In genomic region chr17:86383699-86384572, GRCm38 (mm10) we compare ENCODE assay signal across 15 mouse cellular contexts.
DNase-seq lines count a peak whose midpoint lies in the region; ATAC-seq and TF ChIP-seq lines count a peak whose summit lies in the region.
"Had no signal": no experiment of that assay in that cellular context is flagged by ENCODE, and none has a peak within 500 bp of the region (broad histone marks: within the 10 kb centered on the region; RNA-seq: fewer than 3 reads in every experiment).

No protein-coding gene starts in this region.

- no peak for ATAC-seq in hindbrain, embryonic 13.5 days (ENCODE audit: low FRiP score)
- ATAC-seq in G1E (ENCODE audit: extremely low read depth, insufficient number of reproducible peaks, low FRiP score, poor library complexity, severe bottlenecking): peak; percentile 47
- ATAC-seq in liver, embryonic 14.5 days (ENCODE audit: insufficient read depth): no peak

- no peak for DNase-seq in hindbrain, embryonic 10.5 days (ENCODE audit: low spot score)
- no peak for DNase-seq in CH12.LX (ENCODE audit: extremely low read depth)
- no peak for DNase-seq in G1E (ENCODE audit: low spot score)
- DNase-seq in liver, embryonic 14.5 days (ENCODE audit: low read depth in 3 of 3, low spot score in 3 of 3): peak in 2 of 3 experiments; percentile 11 to 15
- no peak for DNase-seq in embryo, embryonic 11 days
- no peak for DNase-seq in left cerebral cortex, postnatal 14 days (ENCODE audit: low spot score in 2 of 2)
- DNase-seq: adrenal gland, postnatal 36 days; cerebellum, adult 9-10 months; kidney, adult 8-10 months; kidney, postnatal 14 days had no signal

- H3K79me2 ChIP-seq in CH12.LX (replicated peaks; ENCODE audit: control insufficient read depth, extremely low read depth, insufficient read depth, poor library complexity, severe bottlenecking): no peaks in the 10 kb centered on the region; the same call in 1 of the 2 replicates

- no peak for TF ChIP-seq RAD21 in CH12.LX (IDR thresholded peaks at IDR 0.05; ENCODE audit: low read depth, low read length)

- no peaks in the 10 kb centered on the region for H3K9me3 ChIP-seq in hindbrain, embryonic 10.5 days
- H3K9me3 ChIP-seq in hindbrain, embryonic 13.5 days: no peaks in the 10 kb centered on the region
- H3K9me3 ChIP-seq in CH12.LX (replicated peaks; ENCODE audit: low read length) (no peaks in the 10 kb centered on the region), G1E (replicated peaks) (peaks cover 7% of the 10 kb centered on the region)
- no peaks in the 10 kb centered on the region for H3K9me3 ChIP-seq in liver, embryonic 14.5 days (ENCODE audit: control insufficient read depth, low read length)
- H3K9me3 ChIP-seq: forebrain, embryonic 12.5 days; heart, embryonic 13.5 days; hindbrain, embryonic 15.5 days had no signal

- WGBS in hindbrain, embryonic 10.5 days: 84% methylated on average over 18 of the region's 18 CpGs
- WGBS in hindbrain, embryonic 13.5 days: 80% methylated on average over 18 of the region's 18 CpGs
- 50% methylated on average over 18 of the region's 18 CpGs for WGBS in liver, embryonic 14.5 days (ENCODE audit: insufficient replicate concordance)

- no peak overlapping the region for H3K4me3 ChIP-seq in hindbrain, embryonic 10.5 days
- no peak overlapping the region for H3K4me3 ChIP-seq in hindbrain, embryonic 13.5 days
- H3K4me3 ChIP-seq in CH12.LX (replicated peaks in 1 of 3; ENCODE audit: low read depth in 2 of 3, low read length in 2 of 3, poor library complexity in 1 of 3) (no peak overlapping the region), G1E (ENCODE audit: low read depth, low read length) (no peak overlapping the region)
- H3K4me3 ChIP-seq in liver, embryonic 14.5 days (ENCODE audit: insufficient read depth in 1 of 2, low read depth in 2 of 2, low read length in 2 of 2): no peak overlapping the region
- H3K4me3 ChIP-seq: forebrain, embryonic 12.5 days; heart, embryonic 13.5 days; hindbrain, embryonic 15.5 days had no signal

- dilution Hi-C loops in CH12.LX (cut with MboI; ENCODE audit: extremely low pct_ligation_motif_present, extremely low pct_unique_long_range_greater_than_20kb, low sequenced_read_pairs): no loop called here

- H3K9ac ChIP-seq in hindbrain, embryonic 13.5 days: no peak overlapping the region
- no peak overlapping the region for H3K9ac ChIP-seq in CH12.LX (ENCODE audit: insufficient read depth, low read depth)
- H3K9ac ChIP-seq in liver, embryonic 14.5 days (replicated peaks): no peak overlapping the region
- H3K9ac ChIP-seq: forebrain, embryonic 12.5 days; heart, embryonic 13.5 days; hindbrain, embryonic 15.5 days; lung, embryonic 14.5 days had no signal

- in situ Hi-C loops in CH12.LX (cut with MboI; ENCODE audit: low pct_ligation_motif_present, low pct_unique_long_range_greater_than_20kb, low sequenced_read_pairs): loop anchor here (10.0 kb wide), 1 partner anchor 51 kb away; no protein-coding TSS in a partner anchor

- 0 out of 2 replicates have a peak overlapping the region, but pooled peaks have one; percentile 23 for H3K27ac ChIP-seq in hindbrain, embryonic 10.5 days
- no peak overlapping the region for H3K27ac ChIP-seq in hindbrain, embryonic 13.5 days
- H3K27ac ChIP-seq in CH12.LX (ENCODE audit: insufficient read depth, low read depth): peak overlapping the region; percentile 25; the same call in 1 of the 2 replicates
- no peak overlapping the region for H3K27ac ChIP-seq in liver, embryonic 14.5 days
- H3K27ac ChIP-seq: forebrain, embryonic 12.5 days; heart, embryonic 13.5 days; hindbrain, embryonic 15.5 days had no signal

- peaks cover 35% of the 10 kb centered on the region for H3K4me1 ChIP-seq in hindbrain, embryonic 10.5 days (replicated peaks)
- peaks cover 13% of the 10 kb centered on the region for H3K4me1 ChIP-seq in hindbrain, embryonic 13.5 days (replicated peaks)
- H3K4me1 ChIP-seq in CH12.LX (ENCODE audit: control insufficient read depth in 1 of 2, insufficient read depth in 2 of 2) (peaks cover 44 to 69% of the 10 kb centered on the region in 2 experiments), G1E (ENCODE audit: insufficient read depth, low read depth, low read length) (no peaks in the 10 kb centered on the region)
- peaks cover 0 to 9% of the 10 kb centered on the region in 2 experiments; a peak in 2 of 4 replicates for H3K4me1 ChIP-seq in liver, embryonic 14.5 days (replicated peaks; ENCODE audit: control insufficient read depth in 2 of 2, insufficient read depth in 2 of 2, low read length in 1 of 2)

- H3K27me3 ChIP-seq in hindbrain, embryonic 10.5 days (ENCODE audit: insufficient read depth, poor library complexity, severe bottlenecking): no peaks in the 10 kb centered on the region
- no peaks in the 10 kb centered on the region for H3K27me3 ChIP-seq in hindbrain, embryonic 13.5 days
- H3K27me3 ChIP-seq in CH12.LX (replicated peaks): no peaks in the 10 kb centered on the region
- no peaks in the 10 kb centered on the region; the same call in 1 of the 2 replicates for H3K27me3 ChIP-seq in G1E (ENCODE audit: insufficient read depth, low read length)
- H3K27me3 ChIP-seq in liver, embryonic 14.5 days (ENCODE audit: control insufficient read depth, insufficient read depth, low read length): no peaks in the 10 kb centered on the region
- H3K27me3 ChIP-seq: forebrain, embryonic 12.5 days; heart, embryonic 13.5 days; hindbrain, embryonic 15.5 days had no signal

- H3K4me2 ChIP-seq in hindbrain, embryonic 13.5 days: no peak overlapping the region
- H3K4me2 ChIP-seq in CH12.LX (ENCODE audit: insufficient read depth, low read depth, poor library complexity, severe bottlenecking): peak overlapping the region; percentile 34
- no peak overlapping the region for H3K4me2 ChIP-seq in liver, embryonic 14.5 days (ENCODE audit: low read depth)
- H3K4me2 ChIP-seq: forebrain, embryonic 12.5 days; heart, embryonic 13.5 days; hindbrain, embryonic 15.5 days; lung, embryonic 14.5 days had no signal

- TF ChIP-seq EP300 in CH12.LX (IDR thresholded peaks at IDR 0.05; ENCODE audit: low read length): peak; percentile 54; the same call in 1 of the 2 replicates
- TF ChIP-seq EP300 in liver, embryonic 14.5 days (IDR thresholded peaks at IDR 0.05; ENCODE audit: low read depth): no peak

- H3K36me3 ChIP-seq in hindbrain, embryonic 10.5 days: no peaks in the 10 kb centered on the region
- H3K36me3 ChIP-seq in hindbrain, embryonic 13.5 days: no peaks in the 10 kb centered on the region
- H3K36me3 ChIP-seq in CH12.LX (replicated peaks in 1 of 2; ENCODE audit: control insufficient read depth in 1 of 2, insufficient read depth in 1 of 2, low read length in 1 of 2): peaks cover 0 to 13% of the 10 kb centered on the region in 2 experiments
- no peaks in the 10 kb centered on the region for H3K36me3 ChIP-seq in G1E (replicated peaks)
- H3K36me3 ChIP-seq in liver, embryonic 14.5 days (replicated peaks; ENCODE audit: control insufficient read depth, insufficient read depth, low read depth): no peaks in the 10 kb centered on the region
- H3K36me3 ChIP-seq: forebrain, embryonic 12.5 days; heart, embryonic 13.5 days; hindbrain, embryonic 15.5 days had no signal

- TF ChIP-seq POLR2A in CH12.LX (IDR thresholded peaks at IDR 0.05; ENCODE audit: low read depth, low read length): no peak

- TF ChIP-seq CTCF in CH12.LX (conservative IDR thresholded peaks at IDR 0.05 in 1 of 2, IDR thresholded peaks at IDR 0.05 in 1 of 2; ENCODE audit: low read depth in 2 of 2, low read length in 2 of 2) (no peak), G1E (IDR thresholded peaks at IDR 0.05; ENCODE audit: low read depth, low read length) (no peak)
- TF ChIP-seq CTCF in liver, embryonic 14.5 days (IDR thresholded peaks at IDR 0.05; ENCODE audit: low read depth): no peak

- intact Hi-C loops in left cerebral cortex, postnatal 14 days (cut with DNase I): no loop called here

TF ChIP-seq in CH12.LX, 34 proteins besides CTCF, POLR2A, EP300 and RAD21 (continues in another document):
- no peak for TF ChIP-seq SMC3 (IDR thresholded peaks at IDR 0.05; ENCODE audit: low read depth, low read length)
- no peak for TF ChIP-seq ZC3H11A (IDR thresholded peaks at IDR 0.05; ENCODE audit: low read depth, low read length)
- peak; percentile 53 for TF ChIP-seq IRF4 (IDR thresholded peaks at IDR 0.05; ENCODE audit: low read depth, low read length)
- TF ChIP-seq TCF12 (IDR thresholded peaks at IDR 0.05; ENCODE audit: low read depth, low read length): 0 out of 2 replicates have a peak, but pooled peaks have one; percentile 31
- no peak for TF ChIP-seq NRF1 (IDR thresholded peaks at IDR 0.05; ENCODE audit: low read depth, low read length)
- TF ChIP-seq GABPA (IDR thresholded peaks at IDR 0.05; ENCODE audit: insufficient replicate concordance, low read depth, low read length): no peak
- TF ChIP-seq BHLHE40 (IDR thresholded peaks at IDR 0.05; ENCODE audit: low read depth, low read length): peak; percentile 91
- 0 out of 2 replicates have a peak, but pooled peaks have one; percentile 18 for TF ChIP-seq MAX (IDR thresholded peaks at IDR 0.05; ENCODE audit: low read length)
- no peak for TF ChIP-seq UBTF (IDR thresholded peaks at IDR 0.05; ENCODE audit: low read depth, low read length)
- TF ChIP-seq HCFC1 (IDR thresholded peaks at IDR 0.05; ENCODE audit: low read depth, low read length): no peak
- TF ChIP-seq MYC (IDR thresholded peaks at IDR 0.05; ENCODE audit: low read depth, low read length): 0 out of 2 replicates have a peak, but pooled peaks have one; percentile 20
- TF ChIP-seq ZNF384 (IDR thresholded peaks at IDR 0.05; ENCODE audit: low read depth, low read length): no peak
- TF ChIP-seq JUN (IDR thresholded peaks at IDR 0.05; ENCODE audit: insufficient read depth, low read depth, low read length): no peak
- TF ChIP-seq CHD2 (IDR thresholded peaks at IDR 0.05; ENCODE audit: low read length): no peak
- TF ChIP-seq ETS1 (conservative IDR thresholded peaks at IDR 0.05; ENCODE audit: low read depth, low read length): peak; percentile 65
- no peak for TF ChIP-seq ZKSCAN1 (IDR thresholded peaks at IDR 0.05; ENCODE audit: borderline replicate concordance, low read depth, low read length)
- TF ChIP-seq ELF1 (IDR thresholded peaks at IDR 0.05; ENCODE audit: low read depth, low read length): no peak
- TF ChIP-seq NELFE (IDR thresholded peaks at IDR 0.05; ENCODE audit: low read depth, low read length): no peak
- no peak for TF ChIP-seq RCOR1 (conservative IDR thresholded peaks at IDR 0.05; ENCODE audit: low read depth, low read length)
- no peak for TF ChIP-seq E2F4 (IDR thresholded peaks at IDR 0.05; ENCODE audit: insufficient replicate concordance, low read depth, low read length)
- no peak for TF ChIP-seq TBP (conservative IDR thresholded peaks at IDR 0.05; ENCODE audit: low read depth, low read length)
- no peak for TF ChIP-seq POLR2AphosphoS2 (IDR thresholded peaks at IDR 0.05; ENCODE audit: low read depth, low read length)
- 0 out of 2 replicates have a peak, but pooled peaks have one; percentile 56 for TF ChIP-seq MAFK (IDR thresholded peaks at IDR 0.05; ENCODE audit: insufficient replicate concordance, low read length)
- peak; percentile 59; the same call in 1 of the 2 replicates for TF ChIP-seq SIN3A (IDR thresholded peaks at IDR 0.05; ENCODE audit: low read length)
- no peak for TF ChIP-seq MAZ (IDR thresholded peaks at IDR 0.05; ENCODE audit: low read depth, low read length)

Comparison
In these comparisons a context has a peak if more than half of its experiments do, and no peak if none do; other contexts are left out.
1. H3K27ac ChIP-seq: peak in hindbrain, embryonic 10.5 days (single experiment) and CH12.LX (single experiment); none in hindbrain, embryonic 13.5 days (single experiment) and liver, embryonic 14.5 days (single experiment).
2. DNase-seq: peak in liver, embryonic 14.5 days (2 of 3); none in hindbrain, embryonic 10.5 days (single experiment), CH12.LX (single experiment), G1E (single experiment), embryo, embryonic 11 days (single experiment) and left cerebral cortex, postnatal 14 days (0 of 2).